15 mouse cellular contexts compared by ENCODE assay signal in genomic region chr5:149649499-149650178, GRCm38 (mm10). TPM values are rescaled to one million over a fixed set of nuclear protein-coding genes. Genes with fewer than 3 reads are reported as not detected.
DNase-seq lines count a peak whose midpoint lies in the region; ATAC-seq and TF ChIP-seq lines count a peak whose summit lies in the region.
"Had no signal": no experiment of that assay in that cellular context is flagged by ENCODE, and none has a peak within 500 bp of the region (broad histone marks: within the 10 kb centered on the region; RNA-seq: fewer than 3 reads in every experiment).

No protein-coding gene starts in this region.

- peak overlapping the region; percentile 14; the same call in 1 of the 2 replicates for H3K27ac ChIP-seq in midbrain, embryonic 10.5 days (replicated peaks)
- no peak overlapping the region for H3K27ac ChIP-seq in midbrain, embryonic 11.5 days (ENCODE audit: low read depth, low read length)
- H3K27ac ChIP-seq in intestine, postnatal 0 days (ENCODE audit: low read depth, low read length), result peak overlapping the region; percentile 73
- peak overlapping the region; percentile 33 for H3K27ac ChIP-seq in olfactory bulb, adult 2 months (ENCODE audit: insufficient read depth, low read depth, low read length)
- H3K27ac ChIP-seq: hindbrain, embryonic 13.5 days had no signal

- no peak for TF ChIP-seq CTCF in intestine, postnatal 0 days (IDR thresholded peaks at IDR 0.05; ENCODE audit: low read depth)
- TF ChIP-seq CTCF in olfactory bulb, adult 2 months (IDR thresholded peaks at IDR 0.05; ENCODE audit: insufficient read depth, low read depth, low read length), result no peak

- intact Hi-C loops in left cerebral cortex, postnatal 10 days (cut with DNase I), result loop anchor here (5.0 kb wide), 1 partner anchor 368 kb away; the partner anchor contains the start of gene Rxfp2

- H3K9ac ChIP-seq in midbrain, embryonic 11.5 days (ENCODE audit: low read length), result no peak overlapping the region
- H3K9ac ChIP-seq in intestine, postnatal 0 days (ENCODE audit: low read depth, low read length), result no peak overlapping the region
- H3K9ac ChIP-seq: hindbrain, embryonic 13.5 days had no signal

- DNase-seq in adrenal gland, adult 2 months, result peak; percentile 49
- DNase-seq in adrenal gland, postnatal 25 days, result no peak
- no peak for DNase-seq in midbrain, embryonic 10.5 days (ENCODE audit: low spot score)
- DNase-seq in midbrain, embryonic 11.5 days (ENCODE audit: low spot score, missing footprints), result no peak
- no peak for DNase-seq in left cerebral cortex, postnatal 10 days (ENCODE audit: extremely low spot score in 1 of 2, low spot score in 2 of 2)
- no peak for DNase-seq in B cell, adult 2 months
- DNase-seq: gastrocnemius, postnatal 14 days; kidney, adult 8-10 months; lung, postnatal 10 days; right cerebral cortex, postnatal 14 days; thymus, postnatal 25 days had no signal

- H3K4me1 ChIP-seq in midbrain, embryonic 10.5 days, result peaks cover 7% of the 10 kb centered on the region; the same call in 1 of the 2 replicates
- no peaks in the 10 kb centered on the region for H3K4me1 ChIP-seq in midbrain, embryonic 11.5 days (ENCODE audit: control insufficient read depth, insufficient read depth, low read length)
- H3K4me1 ChIP-seq in intestine, postnatal 0 days (replicated peaks; ENCODE audit: control insufficient read depth, insufficient read depth, low read length), result no peaks in the 10 kb centered on the region
- peaks cover 10% of the 10 kb centered on the region for H3K4me1 ChIP-seq in olfactory bulb, adult 2 months (ENCODE audit: control insufficient read depth, insufficient read depth, low read length)

- no peaks in the 10 kb centered on the region for H3K27me3 ChIP-seq in midbrain, embryonic 10.5 days (ENCODE audit: low read depth, poor library complexity, severe bottlenecking)
- H3K27me3 ChIP-seq in midbrain, embryonic 11.5 days (ENCODE audit: control insufficient read depth, insufficient read depth, low read length), result no peaks in the 10 kb centered on the region
- H3K27me3 ChIP-seq in intestine, postnatal 0 days (replicated peaks; ENCODE audit: control insufficient read depth, insufficient read depth, low read length), result no peaks in the 10 kb centered on the region
- H3K27me3 ChIP-seq: hindbrain, embryonic 13.5 days had no signal

- no peaks in the 10 kb centered on the region for H3K9me3 ChIP-seq in midbrain, embryonic 10.5 days (replicated peaks)
- H3K9me3 ChIP-seq in midbrain, embryonic 11.5 days (ENCODE audit: control insufficient read depth, low read length), result no peaks in the 10 kb centered on the region
- no peaks in the 10 kb centered on the region for H3K9me3 ChIP-seq in intestine, postnatal 0 days (ENCODE audit: control insufficient read depth)
- H3K9me3 ChIP-seq: hindbrain, embryonic 13.5 days had no signal

- no peak overlapping the region for H3K4me2 ChIP-seq in midbrain, embryonic 11.5 days
- peak overlapping the region; percentile 13; the same call in 1 of the 2 replicates for H3K4me2 ChIP-seq in intestine, postnatal 0 days (replicated peaks; ENCODE audit: low read depth)
- H3K4me2 ChIP-seq: hindbrain, embryonic 13.5 days had no signal

- no peak overlapping the region for H3K4me3 ChIP-seq in midbrain, embryonic 10.5 days
- H3K4me3 ChIP-seq in midbrain, embryonic 11.5 days (ENCODE audit: low read depth, low read length), result no peak overlapping the region
- no peak overlapping the region for H3K4me3 ChIP-seq in intestine, postnatal 0 days (ENCODE audit: low read depth, low read length)
- no peak overlapping the region for H3K4me3 ChIP-seq in olfactory bulb, adult 2 months (ENCODE audit: insufficient read depth, low read depth, low read length)
- H3K4me3 ChIP-seq: hindbrain, embryonic 13.5 days had no signal

- H3K36me3 ChIP-seq in midbrain, embryonic 10.5 days, result no peaks in the 10 kb centered on the region
- H3K36me3 ChIP-seq in midbrain, embryonic 11.5 days (ENCODE audit: control insufficient read depth, insufficient read depth, low read length), result no peaks in the 10 kb centered on the region
- H3K36me3 ChIP-seq in intestine, postnatal 0 days (ENCODE audit: control insufficient read depth, insufficient read depth), result no peaks in the 10 kb centered on the region
- H3K36me3 ChIP-seq: hindbrain, embryonic 13.5 days had no signal

- no peak for ATAC-seq in midbrain, embryonic 11.5 days (ENCODE audit: low FRiP score)
- ATAC-seq in intestine, postnatal 0 days, result peak; percentile 81
- ATAC-seq: midbrain, embryonic 16.5 days had no signal

- 91% methylated on average over 14 of the region's 14 CpGs for WGBS in midbrain, embryonic 10.5 days
- WGBS in midbrain, embryonic 11.5 days, result 88% methylated on average over 14 of the region's 14 CpGs
- 40% methylated on average over 14 of the region's 14 CpGs for WGBS in intestine, postnatal 0 days
- WGBS in olfactory bulb, adult 2 months, result 54% methylated on average over 14 of the region's 14 CpGs

- TF ChIP-seq POLR2A in olfactory bulb, adult 2 months (IDR thresholded peaks at IDR 0.05; ENCODE audit: insufficient read depth, low read depth, low read length), result no peak

RNA-seq across cellular contexts. Expression of gene Hsph1, which starts 13.5 kb away (rescaled TPM):
- total RNA-seq in adrenal gland, adult 2 months (2021), result 100 to 1,000 TPM; 116 to 371 TPM
- polyA plus RNA-seq in adrenal gland, adult 2 months (2012; rRNA removed), result 5.1 and 23.5 TPM in 2 replicates
- 88.5 and 267 TPM in 2 replicates for total RNA-seq in adrenal gland, postnatal 25 days (2021)
- 109 and 137 TPM in 2 replicates for polyA plus RNA-seq in midbrain, embryonic 10.5 days (2016; fragmentation: Nextera tagmentation; extraction: Ambion mirVana)
- 131 and 145 TPM in 2 replicates for polyA plus RNA-seq in midbrain, embryonic 11.5 days (2014; fragmentation: Nextera tagmentation; extraction: Ambion mirVana)
- 9.0 and 10.0 TPM in 2 replicates for polyA plus RNA-seq in intestine, postnatal 0 days (2015; fragmentation: Nextera tagmentation; extraction: Ambion mirVana)
- polyA plus RNA-seq in olfactory bulb, adult 2 months (2012; ENCODE audit: insufficient read depth, insufficient read length, low replicate concordance, missing spikeins), result 581 TPM in 1 of 2 replicates, not detected in the other
- total RNA-seq in left cerebral cortex, postnatal 10 days (2021), result 100 to 1,000 TPM; 220 to 249 TPM

RNA-seq across cellular contexts. Expression of gene B3glct, which starts 28.4 kb away (rescaled TPM):
- total RNA-seq in adrenal gland, adult 2 months (2021), result 10 to 100 TPM; 20.3 to 24.7 TPM
- polyA plus RNA-seq in adrenal gland, adult 2 months (2012; rRNA removed), result 8.1 and 11.2 TPM in 2 replicates
- total RNA-seq in adrenal gland, postnatal 25 days (2021), result 25.3 and 25.7 TPM in 2 replicates
- 14.1 and 16.7 TPM in 2 replicates for polyA plus RNA-seq in midbrain, embryonic 10.5 days (2016; fragmentation: Nextera tagmentation; extraction: Ambion mirVana)
- 16.0 and 18.7 TPM in 2 replicates for polyA plus RNA-seq in midbrain, embryonic 11.5 days (2014; fragmentation: Nextera tagmentation; extraction: Ambion mirVana)
- polyA plus RNA-seq in intestine, postnatal 0 days (2015; fragmentation: Nextera tagmentation; extraction: Ambion mirVana), result 10.7 and 11.2 TPM in 2 replicates
- polyA plus RNA-seq in olfactory bulb, adult 2 months (2012; ENCODE audit: insufficient read depth, insufficient read length, low replicate concordance, missing spikeins), result not detected in 2 replicates
- total RNA-seq in left cerebral cortex, postnatal 10 days (2021), result 10 to 100 TPM; 25.2 to 28.1 TPM
